Mouse (Mus musculus) embryonic facial prominence, embryonic 15.5 days (tissue): ENCODE results near the gene Mrtfa. TPM values are rescaled to one million over a fixed set of nuclear protein-coding genes. Genes with fewer than 3 reads are reported as not detected.
A peak's percentile ranks its signal among the peaks of the same experiment; 100 is the strongest.

Source experiments
- ATAC-seq: fragments of 200-750 bp; cut with Nextera tagmentation; 2 replicates; pipeline ENCODE4 v1.8.0; 2017; ENCODE audit warnings: low read depth, moderate TSS enrichment; ENCODE audit not compliant: insufficient number of reproducible peaks, low FRiP score, low TSS enrichment
- H3K27ac ChIP-seq: fragments of 300-500 bp; sonication (generic); replicated peaks from 2 replicates; pipeline ENCODE4 v1.5.1; 2015; ENCODE audit warnings: mild to moderate bottlenecking, inconsistent platforms
- H3K27me3 ChIP-seq: fragments of 300-500 bp; sonication (generic); 2 replicates; pipeline ENCODE4 v1.6.1; 2015; ENCODE audit warnings: inconsistent platforms
- H3K36me3 ChIP-seq: fragments of 300-500 bp; sonication (generic); 2 replicates; pipeline ENCODE4 v1.6.1; 2015; ENCODE audit warnings: mild to moderate bottlenecking, inconsistent platforms
- H3K4me1 ChIP-seq: fragments of 300-500 bp; sonication (generic); 2 replicates; pipeline ENCODE4 v1.6.1; 2015; ENCODE audit warnings: inconsistent platforms
- H3K4me2 ChIP-seq: fragments of 300-500 bp; sonication (generic); replicated peaks from 2 replicates; pipeline ENCODE4 v1.6.1; 2015; ENCODE audit warnings: mild to moderate bottlenecking, inconsistent platforms
- H3K4me3 ChIP-seq: fragments of 300-500 bp; sonication (generic); replicated peaks from 2 replicates; pipeline ENCODE4 v1.5.1; 2015; ENCODE audit warnings: mild to moderate bottlenecking, inconsistent platforms
- H3K9ac ChIP-seq: fragments of 300-500 bp; sonication (generic); 2 replicates; pipeline ENCODE4 v1.6.1; 2015; ENCODE audit warnings: inconsistent platforms
- H3K9me3 ChIP-seq: fragments of 300-500 bp; sonication (generic); replicated peaks from 2 replicates; pipeline ENCODE4 v1.6.1; 2016; ENCODE audit warnings: inconsistent platforms
- WGBS: fragments of 180-500 bp; shearing (Covaris S2); methylation state at CpG from one replicate; pipeline ENCODE4 v1.1.7; 2015; 5-methylcytosine and 5-hydroxymethylcytosine counted together
- polyA plus RNA-seq: library from polyadenylated mRNA; unstranded; fragments of >200 nt; fragmentation: Nextera tagmentation; extraction: Ambion mirVana; gene quantifications from 2 replicates; pipeline ENCODE4 v1.2.1, GENCODE M21; 2015

Mrtfa gene
- polyA plus RNA-seq, 1 experiment from 2014 or later: 33.6 TPM

DNA sequence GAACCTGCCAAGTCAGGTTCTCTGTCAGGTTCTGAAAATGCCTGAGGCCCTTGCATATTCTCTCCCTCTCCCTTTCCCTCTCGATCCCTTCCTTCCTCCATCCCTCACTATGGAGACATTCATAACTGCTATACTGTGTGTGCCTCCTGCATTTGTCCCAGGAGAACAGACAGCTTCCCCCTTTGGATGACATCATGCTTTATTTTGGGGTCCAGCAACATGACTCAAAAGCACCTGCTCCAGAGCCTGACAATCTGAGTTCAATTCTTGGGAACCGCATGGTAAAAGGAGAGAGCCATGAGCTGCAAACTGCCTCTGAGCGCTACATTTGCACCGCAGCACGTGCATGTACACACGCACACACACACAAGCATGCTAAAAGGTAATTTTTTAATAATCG, 12.7 kb downstream of the Mrtfa start:
- no peak for ATAC-seq
- WGBS: 83% methylated on average over 7 of the region's 7 CpGs
- Histone ChIP-seq H3K4me3 (no peak overlapping the region), H3K27ac (no peak overlapping the region), H3K4me1 (peaks cover 27% of the 10 kb centered on the region; the same call in 1 of the 2 replicates), H3K9me3 (no peaks in the 10 kb centered on the region), H3K27me3 (no peaks in the 10 kb centered on the region), H3K9ac (no peak overlapping the region), H3K4me2 (no peak overlapping the region), H3K36me3 (no peaks in the 10 kb centered on the region)

DNA sequence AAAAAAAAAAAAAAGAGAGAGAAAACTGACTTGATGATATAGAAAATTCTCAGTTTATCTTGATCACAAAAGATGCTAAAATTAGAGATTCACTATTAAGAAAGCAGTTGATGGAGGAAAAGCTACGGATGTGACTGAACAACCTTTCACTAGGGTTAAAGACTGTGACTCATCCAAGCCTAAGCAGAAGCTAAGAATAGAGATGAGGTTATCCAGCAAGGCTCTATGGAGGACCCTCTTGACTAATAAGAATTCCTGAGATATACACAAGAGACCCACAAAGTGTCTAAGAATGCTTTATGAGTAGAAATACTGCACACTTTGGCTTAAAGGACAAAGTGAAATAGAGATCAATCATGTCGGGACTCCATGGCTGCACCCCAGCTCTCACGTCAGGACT, 14.9 kb downstream of the Mrtfa start:
- Histone ChIP-seq H3K4me3 (no peak overlapping the region), H3K9ac (no peak overlapping the region), H3K9me3 (no peaks in the 10 kb centered on the region), H3K27ac (no peak overlapping the region), H3K27me3 (no peaks in the 10 kb centered on the region), H3K4me1 (peaks cover 22% of the 10 kb centered on the region; the same call in 1 of the 2 replicates), H3K4me2 (no peak overlapping the region), H3K36me3 (no peaks in the 10 kb centered on the region)
- WGBS: 82% methylated on average over 3 of the region's 3 CpGs
- no peak for ATAC-seq

DNA sequence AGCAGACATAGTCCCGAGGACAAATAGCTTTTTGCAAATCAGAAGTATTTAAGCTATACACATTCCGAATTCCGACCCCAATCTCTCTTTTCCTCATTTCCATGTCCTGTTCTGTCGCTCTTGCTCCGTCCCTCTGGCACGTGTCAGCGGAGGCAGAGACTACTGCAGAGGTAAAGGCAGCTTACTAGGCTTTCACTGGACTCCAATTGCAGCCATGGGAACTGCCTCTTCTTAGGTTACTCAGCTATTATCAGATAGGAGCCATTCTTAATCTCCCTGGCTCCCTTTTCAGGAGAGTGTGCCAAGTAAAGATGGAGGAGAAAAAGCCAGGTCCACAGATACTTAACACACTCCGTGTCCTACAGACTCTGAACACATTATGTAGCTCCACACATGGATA, 18.3 kb downstream of the Mrtfa start:
- H3K9ac ChIP-seq: no peak overlapping the region
- no peak overlapping the region for H3K27ac ChIP-seq
- no peak overlapping the region for H3K4me3 ChIP-seq
- H3K27me3 ChIP-seq: no peaks in the 10 kb centered on the region
- H3K9me3 ChIP-seq: no peaks in the 10 kb centered on the region
- ATAC-seq: no peak
- H3K4me1 ChIP-seq: peaks cover 16% of the 10 kb centered on the region; the same call in 1 of the 2 replicates
- no peaks in the 10 kb centered on the region for H3K36me3 ChIP-seq
- 78% methylated on average over 8 of the region's 8 CpGs for WGBS
- H3K4me2 ChIP-seq: no peak overlapping the region

DNA sequence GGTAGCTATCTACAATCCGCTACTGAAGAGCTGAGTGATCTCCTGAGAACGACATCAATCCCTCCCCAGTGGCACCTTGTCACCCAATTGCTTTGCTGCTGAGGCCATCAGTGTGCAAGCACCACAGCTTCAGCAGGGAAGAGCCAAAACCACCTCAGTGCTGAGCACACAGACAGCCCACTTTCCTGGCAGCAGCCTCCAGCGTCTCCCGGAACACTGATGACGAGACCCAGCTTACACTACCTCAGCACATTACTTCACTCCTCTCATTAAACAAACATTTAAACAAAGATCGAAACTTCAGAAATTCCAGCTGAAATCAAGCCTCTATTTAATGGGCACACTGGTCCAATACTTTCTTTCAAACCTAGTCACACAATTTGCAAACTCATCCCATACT, 21.8 kb downstream of the Mrtfa start:
- Histone ChIP-seq H3K4me1 (peaks cover 23% of the 10 kb centered on the region), H3K4me3 (no peak overlapping the region), H3K4me2 (no peak overlapping the region), H3K36me3 (no peaks in the 10 kb centered on the region), H3K27ac (no peak overlapping the region; the same call in 1 of the 2 replicates), H3K27me3 (no peaks in the 10 kb centered on the region), H3K9ac (no peak overlapping the region), H3K9me3 (no peaks in the 10 kb centered on the region)
- 66% methylated on average over 6 of the region's 6 CpGs for WGBS
- ATAC-seq: no peak

DNA sequence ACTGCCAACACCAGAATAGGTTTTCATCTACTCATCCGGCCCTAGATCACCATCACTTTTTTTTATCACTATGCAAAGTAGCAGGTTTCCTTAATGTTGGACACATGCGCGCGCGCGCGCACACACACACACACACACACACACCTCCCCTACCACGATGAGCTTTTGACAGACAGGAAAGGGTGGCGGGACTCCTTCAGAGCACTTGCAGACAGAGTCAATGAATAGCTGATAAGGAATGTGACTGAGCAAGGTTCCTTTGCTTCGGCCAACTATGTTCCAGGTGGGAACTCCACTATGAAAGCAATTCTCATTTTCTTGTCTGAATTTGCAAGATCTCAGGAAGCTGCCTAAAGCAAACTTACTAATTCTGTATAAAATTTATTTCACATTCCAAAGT, 22.7 kb downstream of the Mrtfa start:
- H3K9me3 ChIP-seq: no peaks in the 10 kb centered on the region
- WGBS: 85% methylated on average over 10 of the region's 10 CpGs
- no peak for ATAC-seq
- no peak overlapping the region for H3K4me3 ChIP-seq
- no peaks in the 10 kb centered on the region for H3K36me3 ChIP-seq
- no peaks in the 10 kb centered on the region for H3K27me3 ChIP-seq
- peaks cover 26% of the 10 kb centered on the region for H3K4me1 ChIP-seq
- H3K27ac ChIP-seq: no peak overlapping the region; the same call in 1 of the 2 replicates
- no peak overlapping the region for H3K4me2 ChIP-seq
- no peak overlapping the region for H3K9ac ChIP-seq

DNA sequence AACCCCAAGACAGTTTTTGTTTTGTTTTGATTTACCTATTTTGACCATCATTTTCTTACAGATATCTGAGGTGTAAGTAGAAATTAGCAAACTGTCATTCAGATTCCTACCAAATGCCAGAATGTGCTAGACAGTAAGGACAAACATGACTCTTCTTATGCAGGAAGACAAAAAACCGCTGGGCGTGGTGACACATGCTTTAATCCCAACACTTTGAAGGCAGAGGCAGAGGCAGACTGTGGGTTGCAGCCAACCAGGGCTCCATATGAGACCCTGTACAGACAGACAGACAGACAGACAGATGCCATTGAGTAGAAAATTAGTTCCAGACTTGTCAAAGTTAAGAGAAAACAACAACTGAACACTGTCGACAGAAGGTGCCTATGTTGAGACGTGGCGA, 24.3 kb downstream of the Mrtfa start:
- Histone ChIP-seq H3K36me3 (no peaks in the 10 kb centered on the region), H3K9ac (no peak overlapping the region), H3K4me1 (peaks cover 26% of the 10 kb centered on the region), H3K4me2 (no peak overlapping the region), H3K27ac (no peak overlapping the region), H3K27me3 (no peaks in the 10 kb centered on the region), H3K4me3 (no peak overlapping the region), H3K9me3 (no peaks in the 10 kb centered on the region)
- WGBS: 72% methylated on average over 5 of the region's 5 CpGs
- ATAC-seq: no peak

DNA sequence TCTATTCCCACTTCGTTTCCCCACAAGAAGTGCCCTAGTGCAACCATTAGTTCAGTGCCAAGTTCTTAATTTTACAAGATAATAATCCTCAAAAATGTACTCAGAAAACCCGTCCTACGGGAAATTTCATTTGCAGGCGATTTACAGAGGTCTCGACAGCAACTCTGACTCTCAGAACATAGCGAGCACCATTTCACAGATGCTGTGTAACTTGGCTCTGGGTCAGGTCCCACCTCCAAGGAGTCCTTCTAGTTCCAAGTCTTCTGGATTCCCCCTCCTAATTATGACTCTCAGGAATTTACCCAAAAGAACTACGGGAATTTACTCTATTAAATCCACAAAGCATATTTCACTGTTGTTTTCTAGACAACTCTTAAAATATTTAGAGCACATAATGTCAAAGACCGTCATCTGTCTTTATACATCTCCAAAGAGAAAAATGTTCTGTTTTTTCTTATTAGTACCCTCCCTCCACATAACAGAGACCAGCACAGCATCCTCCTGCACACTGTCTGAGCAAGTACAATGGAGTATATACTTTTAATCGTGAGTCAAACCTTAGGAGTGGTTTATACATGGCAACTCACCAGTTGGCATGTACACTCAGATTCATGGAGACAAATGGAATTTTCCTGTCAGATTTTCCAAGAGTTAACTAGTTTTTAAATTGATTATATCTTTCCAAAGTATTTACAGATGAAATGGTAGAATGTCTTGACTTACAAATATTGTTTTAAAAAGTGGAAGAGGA, 25.8 kb downstream of the Mrtfa start:
- peak overlapping the region; percentile 77 for H3K27ac ChIP-seq
- no peaks in the 10 kb centered on the region for H3K36me3 ChIP-seq
- H3K9me3 ChIP-seq: no peaks in the 10 kb centered on the region
- no peak overlapping the region for H3K9ac ChIP-seq
- no peaks in the 10 kb centered on the region for H3K27me3 ChIP-seq
- no peak overlapping the region for H3K4me3 ChIP-seq
- H3K4me2 ChIP-seq: no peak overlapping the region
- peaks cover 31% of the 10 kb centered on the region for H3K4me1 ChIP-seq
- peak; percentile 57; the same call in 1 of the 2 replicates for ATAC-seq
- 36% methylated on average over 9 of the region's 9 CpGs for WGBS

DNA sequence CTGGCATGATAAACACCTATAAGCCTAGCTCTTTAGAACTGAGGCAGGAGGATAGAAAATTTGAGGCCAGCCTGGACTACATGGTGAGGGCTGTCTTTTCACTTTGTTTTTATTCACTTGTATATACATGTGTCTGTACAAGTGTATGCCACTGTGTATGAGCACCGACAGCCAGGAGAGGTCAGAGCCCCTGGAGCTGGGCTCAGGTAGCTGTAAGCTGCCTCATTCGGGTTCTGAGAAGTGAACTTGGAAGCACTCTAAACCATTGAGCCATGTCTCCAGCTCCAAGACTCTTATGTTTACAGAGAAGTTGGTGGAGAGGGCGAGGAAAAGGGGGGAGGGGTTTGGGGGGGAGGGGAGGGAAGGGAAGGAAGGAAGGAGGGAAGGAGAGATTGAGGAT, 29.0 kb downstream of the Mrtfa start:
- H3K27ac ChIP-seq: no peak overlapping the region
- H3K9me3 ChIP-seq: no peaks in the 10 kb centered on the region
- no peaks in the 10 kb centered on the region for H3K27me3 ChIP-seq
- no peaks in the 10 kb centered on the region for H3K36me3 ChIP-seq
- 74% methylated on average over 3 of the region's 3 CpGs for WGBS
- H3K4me2 ChIP-seq: no peak overlapping the region
- H3K9ac ChIP-seq: no peak overlapping the region
- peaks cover 40% of the 10 kb centered on the region for H3K4me1 ChIP-seq
- no peak for ATAC-seq
- no peak overlapping the region for H3K4me3 ChIP-seq

DNA sequence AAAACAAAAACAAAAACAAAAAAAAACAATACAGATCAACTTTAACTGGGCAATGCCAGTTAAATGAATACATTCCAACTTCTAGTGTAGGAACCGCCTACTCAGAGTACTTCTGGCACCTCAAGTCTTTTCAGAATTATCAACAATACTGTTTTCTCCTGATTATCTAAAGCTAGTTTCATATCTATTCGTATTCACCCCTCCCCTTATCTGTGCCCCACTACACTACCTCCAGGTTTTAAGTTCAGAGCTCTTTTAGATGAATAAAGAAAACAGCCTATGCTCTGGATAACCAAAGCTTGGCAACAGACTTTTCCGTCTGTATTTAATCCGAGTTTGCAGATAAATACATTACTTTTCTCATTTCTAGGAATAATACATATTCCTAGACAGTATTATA, 29.9 kb downstream of the Mrtfa start:
- H3K4me2 ChIP-seq: no peak overlapping the region
- no peak overlapping the region for H3K27ac ChIP-seq
- H3K9me3 ChIP-seq: no peaks in the 10 kb centered on the region
- peaks cover 39% of the 10 kb centered on the region for H3K4me1 ChIP-seq
- H3K4me3 ChIP-seq: no peak overlapping the region
- no peaks in the 10 kb centered on the region for H3K36me3 ChIP-seq
- WGBS: 85% methylated on average over 4 of the region's 4 CpGs
- H3K27me3 ChIP-seq: no peaks in the 10 kb centered on the region
- no peak for ATAC-seq
- no peak overlapping the region for H3K9ac ChIP-seq

DNA sequence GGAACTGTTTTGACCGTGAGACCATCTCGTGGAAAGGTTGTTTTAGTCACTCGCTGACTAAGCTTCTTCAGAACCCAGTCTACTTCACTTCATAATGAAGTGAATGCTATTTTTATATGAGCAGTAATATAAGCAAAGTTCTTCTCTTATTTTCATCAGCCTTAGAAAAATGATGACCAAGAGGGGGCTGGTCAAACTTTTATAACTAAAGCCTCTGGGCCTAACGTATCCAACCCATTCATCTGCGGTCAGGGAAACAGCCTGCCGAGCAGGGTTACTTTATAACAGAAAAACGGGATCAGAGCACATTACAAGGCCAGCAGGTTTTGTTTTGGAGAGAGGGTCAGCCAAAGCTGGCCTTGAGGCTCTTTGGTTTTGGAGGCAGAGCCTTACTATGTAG, 31.3 kb downstream of the Mrtfa start:
- no peaks in the 10 kb centered on the region for H3K9me3 ChIP-seq
- H3K36me3 ChIP-seq: no peaks in the 10 kb centered on the region
- H3K4me2 ChIP-seq: no peak overlapping the region
- no peak for ATAC-seq
- WGBS: 76% methylated on average over 7 of the region's 7 CpGs
- peaks cover 25% of the 10 kb centered on the region for H3K4me1 ChIP-seq
- H3K4me3 ChIP-seq: no peak overlapping the region
- H3K27ac ChIP-seq: 0 out of 2 replicates have a peak overlapping the region, but pooled peaks have one; percentile 34
- no peak overlapping the region for H3K9ac ChIP-seq
- H3K27me3 ChIP-seq: no peaks in the 10 kb centered on the region

DNA sequence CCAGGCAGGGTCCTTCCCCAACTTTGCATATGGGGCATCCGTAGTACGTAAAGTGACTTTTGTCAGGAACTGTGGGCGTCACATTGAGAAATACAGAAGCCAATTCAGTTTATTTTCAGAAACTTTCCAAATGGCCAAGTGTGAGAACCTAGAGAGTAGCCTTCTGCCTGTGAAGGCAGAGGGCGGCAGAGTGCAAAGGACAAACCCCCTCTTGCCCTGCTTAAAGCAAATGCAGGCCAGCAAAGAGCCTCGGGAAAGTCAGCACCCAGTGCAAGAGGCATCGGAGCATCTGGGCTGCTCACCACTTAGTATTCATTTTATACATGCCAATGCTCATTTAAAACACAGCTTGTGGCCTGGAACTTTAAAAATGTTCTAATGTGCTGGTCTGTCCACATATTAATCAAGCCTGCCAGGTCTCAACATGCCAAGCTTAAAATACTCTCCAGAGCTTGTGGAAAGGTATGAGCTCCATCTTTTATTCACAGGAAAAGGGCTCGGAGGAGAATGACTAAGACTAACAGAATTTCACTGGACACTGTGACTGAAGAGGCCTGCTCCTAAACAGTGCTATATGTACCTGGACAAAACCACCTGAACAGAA, 31.9 kb downstream of the Mrtfa start:
- H3K9ac ChIP-seq: no peak overlapping the region
- peak overlapping the region; percentile 34; the same call in 1 of the 2 replicates for H3K27ac ChIP-seq
- H3K9me3 ChIP-seq: no peaks in the 10 kb centered on the region
- no peaks in the 10 kb centered on the region for H3K36me3 ChIP-seq
- H3K4me2 ChIP-seq: no peak overlapping the region
- peaks cover 22% of the 10 kb centered on the region for H3K4me1 ChIP-seq
- H3K4me3 ChIP-seq: no peak overlapping the region
- 65% methylated on average over 7 of the region's 7 CpGs for WGBS
- ATAC-seq: no peak
- H3K27me3 ChIP-seq: no peaks in the 10 kb centered on the region

DNA sequence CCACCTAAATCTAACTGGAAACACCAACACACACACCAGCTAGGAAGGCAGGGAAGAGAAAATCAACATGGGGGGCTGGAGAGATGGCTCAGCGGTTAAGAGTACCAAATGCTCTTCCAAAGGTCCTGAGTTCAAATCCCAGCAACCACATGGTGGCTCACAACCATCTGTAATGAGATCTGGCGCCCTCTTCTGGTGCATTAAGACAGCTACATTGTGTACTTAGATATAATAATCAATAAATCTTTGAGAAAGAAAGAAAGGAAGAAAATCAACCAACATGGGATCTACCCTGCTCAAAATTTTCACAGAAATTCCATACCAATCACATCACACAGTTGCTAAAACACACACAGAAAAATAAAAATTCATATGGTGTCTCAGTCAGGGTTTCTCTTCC, 34.1 kb downstream of the Mrtfa start:
- 83% methylated on average over 2 of the region's 2 CpGs for WGBS
- Histone ChIP-seq H3K27ac (no peak overlapping the region), H3K9ac (no peak overlapping the region), H3K9me3 (no peaks in the 10 kb centered on the region), H3K4me3 (no peak overlapping the region), H3K4me2 (no peak overlapping the region), H3K27me3 (no peaks in the 10 kb centered on the region), H3K36me3 (no peaks in the 10 kb centered on the region), H3K4me1 (peaks cover 19% of the 10 kb centered on the region)
- no peak for ATAC-seq
